Mouse (Mus musculus): ENCODE results near the gene Mt1.

- TF ChIP-seq CTCF (IDR thresholded peaks at IDR 0.05) (no peak), EP300 (IDR thresholded peaks at IDR 0.05) (no peak)
Measured at GRCm38 (mm10) chr8:94153451-94153850, 25.4 kb upstream of the Mt1 start.

Data from lung, postnatal 0 days (tissue).